Mouse (Mus musculus) kidney, postnatal 4 days (tissue): Measurements from ENCODE around the gene Fzr1.

Experiments
- DNase-seq, 2 experiments: peaks; one replicate each; pipeline ENCODE4 v3.0.0; 2021; ENCODE audit warnings: mixed read lengths in 2 of 2

Fzr1 gene

DNA sequence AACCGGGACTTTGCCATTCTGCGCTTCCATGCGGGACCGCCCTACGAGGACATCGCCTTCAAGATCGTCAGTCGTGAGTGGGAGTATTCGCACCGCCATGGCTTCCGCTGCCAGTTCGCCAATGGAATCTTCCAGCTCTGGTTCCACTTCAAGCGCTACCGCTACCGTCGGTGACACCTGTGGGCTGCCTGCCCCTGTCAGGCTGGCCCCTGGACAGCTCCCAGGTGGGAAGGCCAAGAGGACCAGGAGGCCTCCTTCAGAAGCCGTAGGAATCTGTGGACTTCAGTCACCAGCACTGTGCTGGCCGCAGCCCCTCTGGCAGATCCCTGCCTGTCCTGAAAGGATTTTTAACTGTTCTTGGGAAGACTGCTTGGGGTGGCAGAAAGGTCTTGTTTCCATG, 52.5 kb downstream of the Fzr1 start:
- DNase-seq, result no peak

DNA sequence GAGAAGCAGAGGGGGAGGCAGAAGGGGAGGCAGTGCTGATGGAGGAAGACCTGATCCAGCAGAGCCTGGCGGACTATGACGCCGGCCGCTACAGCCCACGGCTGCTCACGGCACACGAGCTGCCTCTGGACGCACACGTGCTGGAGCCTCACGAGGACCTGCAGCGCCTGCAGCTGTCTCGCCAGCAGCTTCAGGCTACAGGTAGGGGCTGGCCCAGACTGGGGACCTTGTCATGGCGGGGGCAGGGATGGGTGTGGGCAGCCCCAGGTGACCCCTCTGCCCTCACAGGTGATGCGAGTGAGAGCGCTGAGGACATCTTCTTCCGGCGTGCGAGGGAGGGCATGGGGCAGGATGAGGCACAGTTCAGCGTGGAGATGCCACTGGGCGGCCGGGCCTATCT, 53.1 kb downstream of the Fzr1 start:
- DNase-seq, result no peak

DNA sequence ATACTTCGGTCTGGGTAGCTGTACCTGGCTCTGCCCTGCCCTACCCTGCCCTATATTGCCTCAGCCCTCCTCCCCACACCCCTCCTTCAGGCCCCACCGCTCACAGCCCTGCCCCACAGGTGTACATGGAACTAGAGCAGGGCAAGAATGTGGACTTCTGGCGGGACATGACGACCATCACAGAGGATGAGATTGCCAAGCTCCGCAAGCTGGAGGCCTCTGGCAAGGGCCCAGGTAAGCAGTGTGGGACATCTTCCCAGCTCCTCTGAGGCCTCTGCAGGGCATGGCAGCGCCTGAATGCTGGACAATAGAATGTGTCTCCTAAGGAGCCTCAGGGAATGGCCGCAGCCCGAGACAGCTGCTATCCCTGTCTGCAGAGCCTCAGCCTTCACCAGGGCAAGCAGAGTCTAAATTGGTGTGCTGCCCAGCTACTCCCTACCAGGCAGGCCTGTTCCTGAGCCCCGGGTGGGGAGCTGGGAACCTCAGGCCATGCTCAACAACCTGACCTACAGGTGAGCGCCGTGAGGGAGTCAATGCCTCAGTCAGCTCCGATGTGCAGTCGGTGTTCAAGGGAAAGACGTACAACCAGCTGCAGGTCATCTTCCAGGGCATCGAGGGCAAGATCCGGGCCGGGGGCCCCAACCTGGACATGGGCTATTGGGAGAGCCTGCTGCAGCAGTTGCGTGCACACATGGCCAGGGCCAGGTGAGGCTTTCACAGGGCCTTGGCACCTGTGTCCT, 54.4 kb downstream of the Fzr1 start:
- no peak for DNase-seq

DNA sequence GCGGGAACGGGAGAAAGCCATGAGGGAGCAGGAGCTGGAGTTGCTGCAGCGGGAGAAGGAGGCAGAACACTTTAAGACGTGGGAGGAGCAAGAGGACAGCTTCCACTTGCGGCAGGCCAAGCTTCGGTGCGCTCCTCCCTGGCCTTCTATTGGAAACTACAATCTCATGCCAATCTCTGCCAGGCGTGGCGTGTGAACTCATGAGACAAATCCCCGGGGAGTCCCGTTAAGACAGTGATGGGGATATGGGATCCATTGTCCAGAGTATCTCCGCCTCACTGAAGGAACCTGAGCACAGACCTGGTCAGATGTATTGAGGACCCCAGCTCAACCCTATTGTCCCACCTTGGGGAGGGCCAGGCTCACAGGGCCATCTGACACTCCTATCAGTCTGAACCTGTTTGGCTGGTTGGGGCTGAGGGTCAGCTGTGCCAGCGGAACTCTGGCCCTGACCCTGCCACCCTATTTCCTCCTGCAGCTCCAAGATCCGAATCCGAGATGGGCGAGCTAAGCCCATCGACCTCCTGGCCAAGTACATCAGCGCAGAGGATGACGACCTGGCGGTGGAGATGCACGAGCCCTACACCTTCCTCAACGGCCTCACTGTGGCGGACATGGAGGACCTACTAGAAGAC, 55.1 kb downstream of the Fzr1 start:
- DNase-seq, result no peak

DNA sequence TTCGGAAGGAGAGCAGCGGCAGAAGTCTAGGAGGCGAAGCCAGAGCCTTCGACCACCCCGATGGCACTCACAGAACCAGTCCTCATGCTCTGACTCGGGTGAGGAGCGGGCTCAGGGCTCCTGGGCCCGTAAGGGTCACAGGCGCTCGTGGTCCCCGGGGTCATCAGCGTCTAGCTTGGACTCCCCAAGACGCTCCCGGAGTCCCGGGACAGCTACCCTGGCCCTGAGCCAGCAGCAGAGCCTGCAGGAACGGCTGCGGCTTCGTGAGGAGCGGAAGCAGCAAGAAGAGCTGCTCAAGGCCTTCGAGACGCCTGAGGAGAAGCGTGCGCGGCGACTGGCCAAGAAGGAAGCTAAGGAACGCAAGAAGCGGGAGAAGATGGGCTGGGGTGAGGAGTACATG, 55.9 kb downstream of the Fzr1 start:
- DNase-seq, result no peak

DNA sequence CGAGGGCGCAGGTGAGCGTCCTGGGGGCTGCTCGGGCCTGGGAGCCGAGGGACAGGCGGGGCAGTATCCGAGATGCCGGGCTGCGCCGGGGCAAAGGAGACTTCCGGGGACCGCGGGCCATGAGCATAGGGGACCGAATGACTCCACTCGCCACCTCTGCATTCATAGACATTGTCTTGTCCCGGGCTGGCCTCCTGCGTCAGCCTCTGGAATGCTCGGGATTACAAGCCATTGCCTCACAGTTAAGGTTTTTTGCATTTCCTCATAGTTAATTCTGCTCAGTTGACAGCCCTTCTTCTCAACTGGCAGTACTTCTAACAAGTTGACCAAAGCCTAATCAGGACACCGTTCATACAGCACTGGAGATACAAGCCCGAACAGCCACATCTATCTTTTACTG, 56.9 kb downstream of the Fzr1 start:
- DNase-seq, result no peak

DNA sequence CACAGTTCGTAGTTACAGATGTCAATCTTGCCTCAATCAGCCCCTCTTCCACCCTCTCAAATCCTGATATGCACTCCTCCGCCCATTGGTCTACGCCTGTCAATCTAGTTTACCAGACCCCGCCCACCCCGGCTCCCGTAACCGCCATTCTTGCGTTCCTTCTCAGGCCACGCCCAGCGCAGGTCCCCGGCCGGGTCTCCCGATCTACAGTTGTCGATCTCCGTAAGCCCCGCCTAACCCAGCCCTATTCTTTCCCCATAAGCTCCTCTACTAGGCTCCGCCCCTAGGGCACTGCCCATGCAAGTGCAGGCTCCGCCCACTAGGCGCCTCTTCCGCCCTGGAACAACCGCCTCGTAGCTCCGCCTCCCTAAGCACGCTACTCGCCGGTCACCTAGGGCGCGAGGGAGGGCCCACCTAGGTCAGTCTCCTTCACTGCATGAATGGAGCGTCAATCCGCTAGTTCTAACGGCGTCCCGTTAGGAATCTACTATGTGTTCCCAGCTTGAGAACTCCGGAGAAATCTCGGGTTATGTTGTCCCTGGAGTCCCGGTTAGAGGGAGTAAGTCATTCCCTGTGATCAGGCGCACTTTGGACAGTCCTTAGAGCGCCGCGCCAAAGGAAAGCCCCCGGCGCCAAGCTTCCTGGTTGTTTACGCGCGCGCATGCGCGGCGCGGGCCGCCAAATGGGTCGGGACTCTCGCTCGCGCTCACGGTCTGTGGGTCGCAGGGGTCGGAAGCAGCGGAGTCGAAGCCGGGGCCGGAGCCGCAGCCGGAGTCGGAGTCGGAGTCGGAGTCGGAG, 57.6 kb downstream of the Fzr1 start, which contains the start of gene Cactin:
TSS of gene Cactin (plus strand) at position 554 of the 798 bp plus-strand sequence.
- peak; percentile 99 to 100 for DNase-seq

DNA sequence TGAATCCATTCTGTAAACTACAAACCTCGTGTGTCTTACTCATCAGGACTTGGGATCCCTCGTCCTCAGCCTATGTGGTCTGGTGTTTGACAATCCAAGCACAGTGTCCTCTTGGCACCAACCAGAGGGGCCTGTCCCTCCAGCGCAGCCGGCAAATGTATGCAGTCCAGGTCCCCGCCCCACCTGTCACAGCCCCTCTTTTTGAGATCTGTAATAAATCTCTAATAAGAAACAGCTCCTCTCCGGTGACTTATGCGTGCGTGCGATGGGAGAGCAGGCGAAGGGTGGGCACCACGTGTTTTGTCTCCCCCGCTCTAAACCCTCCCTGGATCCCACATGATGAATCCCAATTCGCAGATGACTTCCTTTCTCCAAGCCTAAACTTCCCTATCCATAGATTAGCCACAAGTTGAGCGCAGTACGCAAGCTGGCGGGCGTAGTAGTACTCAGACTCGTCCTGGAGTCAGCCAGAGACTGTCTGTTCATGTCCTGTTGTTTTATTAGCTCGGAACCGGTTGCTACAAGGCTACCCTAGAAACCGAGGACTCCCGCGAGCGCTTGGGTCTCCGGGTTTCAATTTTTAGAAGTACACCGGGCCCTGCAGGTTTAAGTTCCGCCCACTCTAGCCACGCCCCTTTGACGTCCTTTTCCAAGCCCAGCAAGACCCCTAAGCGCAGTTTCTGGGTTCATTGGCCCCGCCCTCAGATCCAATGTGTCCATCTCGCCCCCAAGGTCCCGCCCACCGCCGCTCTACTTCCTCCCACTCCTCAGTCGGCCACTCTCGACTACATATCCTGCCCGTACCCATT, 58.4 kb downstream of the Fzr1 start:
- DNase-seq, result peak; percentile 98 to 99

DNA sequence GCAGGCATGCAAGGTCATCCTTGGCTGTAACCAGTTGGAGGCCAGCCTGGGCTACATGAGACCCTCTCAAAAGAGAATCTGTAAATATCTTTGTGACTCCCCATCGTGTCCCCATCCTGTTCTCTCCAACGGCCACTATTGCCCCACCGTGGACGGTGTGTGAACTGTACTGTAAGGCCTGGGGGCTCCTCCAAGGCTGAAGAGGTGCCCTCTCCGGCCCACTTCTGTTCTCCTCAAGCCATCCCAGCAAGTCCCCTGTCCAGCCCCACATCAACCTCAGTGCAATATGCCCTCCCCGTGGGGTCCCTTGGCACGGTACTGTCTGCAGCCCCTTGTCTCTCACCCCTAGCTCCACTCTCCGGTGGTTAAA, 59.0 kb downstream of the Fzr1 start:
- DNase-seq, result peak; percentile 51 to 59

DNA sequence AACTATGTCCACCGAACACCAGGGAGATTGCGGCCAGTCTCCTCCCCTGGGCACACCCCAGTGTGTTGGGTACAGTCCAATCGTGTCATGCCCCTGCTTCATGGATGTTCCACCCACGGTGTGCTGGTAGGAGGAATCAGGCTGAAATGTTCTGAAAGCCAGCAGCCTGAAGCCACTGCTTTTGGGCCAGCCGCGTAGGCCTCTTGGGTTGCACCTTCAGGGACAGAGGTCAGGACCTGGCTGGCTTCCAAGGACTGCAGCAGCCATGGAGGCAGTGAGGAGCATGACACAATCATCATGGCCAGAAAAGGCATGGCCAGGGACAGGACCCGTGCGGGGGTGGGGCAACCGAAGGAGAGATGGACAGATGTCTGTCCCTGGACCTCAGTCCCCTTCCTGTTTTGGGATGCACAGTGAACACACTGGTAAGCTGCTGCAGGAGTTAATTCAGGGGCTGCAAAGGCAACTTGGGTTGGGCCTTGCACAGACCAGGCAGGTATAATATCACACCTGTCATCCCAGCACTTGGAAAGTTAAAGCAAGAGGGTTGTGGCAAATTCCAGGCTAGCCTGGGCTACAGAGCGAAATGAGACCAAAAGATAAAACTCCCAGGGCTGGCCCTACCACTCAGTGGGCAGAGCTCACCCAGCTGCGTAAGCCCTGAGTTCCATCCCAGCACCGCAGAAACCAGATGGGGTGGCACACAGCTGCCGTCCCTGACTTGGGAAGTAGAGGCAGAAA, 59.6 kb downstream of the Fzr1 start:
- DNase-seq, result peak; percentile 44 to 50

DNA sequence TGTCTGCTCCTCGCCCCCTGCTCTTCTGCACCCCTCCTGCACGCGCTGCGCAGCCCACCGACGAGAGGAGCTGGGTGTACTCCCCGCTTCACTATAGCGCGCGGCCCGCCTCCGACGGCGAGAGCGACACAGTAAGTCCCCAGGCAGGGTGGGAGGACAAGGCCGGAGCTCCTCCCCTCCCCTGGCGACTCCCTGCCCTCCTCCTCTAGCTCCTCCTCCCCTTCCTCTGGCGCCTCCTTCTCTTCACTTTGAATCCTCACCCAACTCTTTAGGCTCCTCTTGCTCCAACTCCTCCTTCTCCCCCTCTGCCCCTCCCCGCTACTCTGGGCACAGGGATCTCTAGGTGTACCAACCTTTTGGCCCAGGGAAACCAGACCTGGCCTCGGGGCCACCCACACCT, 61.0 kb downstream of the Fzr1 start:
- peak; percentile 82 to 88 for DNase-seq

DNA sequence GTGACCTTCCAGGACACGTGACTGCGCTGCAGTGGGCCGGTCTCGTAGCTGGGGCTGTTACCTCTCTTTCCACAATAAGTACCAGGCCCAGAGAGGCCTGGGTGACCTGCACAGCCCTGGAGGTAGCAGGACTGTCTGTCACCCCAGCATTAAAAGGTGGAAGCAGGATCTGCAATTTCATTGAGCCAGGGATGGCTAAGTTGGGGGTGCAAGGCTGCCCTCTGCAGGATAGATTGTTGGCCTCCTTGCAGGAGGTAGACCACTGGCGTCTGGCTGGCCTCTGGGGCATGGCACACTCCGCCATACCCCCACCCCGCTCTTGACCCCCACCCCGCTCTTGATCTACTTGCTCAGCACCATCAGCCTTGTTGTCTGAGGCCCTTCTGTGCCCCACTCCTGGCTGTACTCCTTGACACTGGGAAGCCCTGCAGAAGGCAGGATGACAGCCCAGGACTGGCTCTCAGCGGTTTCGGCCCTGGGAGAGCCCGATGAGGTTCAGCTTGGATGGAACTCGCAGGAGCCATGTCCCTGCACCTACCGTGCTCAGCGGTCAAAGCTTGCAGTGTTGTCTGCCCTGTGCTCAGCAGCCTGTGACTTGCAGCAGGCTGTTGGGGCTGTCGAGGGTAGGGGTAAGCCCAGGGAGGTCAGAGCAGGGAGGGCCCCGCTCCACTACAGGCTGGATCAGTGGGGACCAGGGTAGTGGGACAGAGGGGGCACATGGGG, 61.8 kb downstream of the Fzr1 start:
- peak; percentile 72 to 81 for DNase-seq
